Mouse (Mus musculus): ENCODE data around the gene Tctn3.

Tctn3 gene

GRCm38 (mm10) chr19:40611830-40612506 lies at the start of gene Tctn3, which contains the start of gene Entpd1:
Gene Tctn3 (minus strand): TSS chr19:40612233.
Gene Entpd1 (plus strand): TSS chr19:40612366.
- DNase-seq, result peak; percentile 94 to 95

GRCm38 (mm10) chr19:40661108-40661507 lies 49.1 kb upstream of the Tctn3 start:
- peak; percentile 78 to 82 for DNase-seq

- DNase-seq, result peak in 1 of 2 experiments; percentile 17
Measured at GRCm38 (mm10) chr19:40660510-40660909, 48.5 kb upstream of the Tctn3 start.

- DNase-seq, result peak; percentile 37 to 43
Measured at GRCm38 (mm10) chr19:40659651-40660478, 47.8 kb upstream of the Tctn3 start.

- peak in 1 of 2 experiments; percentile 10 for DNase-seq
Measured at GRCm38 (mm10) chr19:40658935-40659334, 46.9 kb upstream of the Tctn3 start.

- DNase-seq, result no peak
Measured at GRCm38 (mm10) chr19:40658281-40658680, 46.2 kb upstream of the Tctn3 start.

- DNase-seq, result no peak
Measured at GRCm38 (mm10) chr19:40656207-40656606, 44.2 kb upstream of the Tctn3 start.

- no peak for DNase-seq
Measured at GRCm38 (mm10) chr19:40650090-40650489, 38.1 kb upstream of the Tctn3 start.

GRCm38 (mm10) chr19:40647319-40648158 lies 35.5 kb upstream of the Tctn3 start:
- DNase-seq, result no peak

GRCm38 (mm10) chr19:40646379-40646778 lies 34.3 kb upstream of the Tctn3 start:
- DNase-seq, result no peak

GRCm38 (mm10) chr19:40643846-40644245 lies 31.8 kb upstream of the Tctn3 start:
- no peak for DNase-seq

GRCm38 (mm10) chr19:40640799-40641198 lies 28.8 kb upstream of the Tctn3 start:
- no peak for DNase-seq

GRCm38 (mm10) chr19:40639729-40640304 lies 27.8 kb upstream of the Tctn3 start:
- no peak for DNase-seq

- DNase-seq, result no peak
Measured at GRCm38 (mm10) chr19:40638582-40638981, 26.5 kb upstream of the Tctn3 start.

GRCm38 (mm10) chr19:40637601-40638000 lies 25.6 kb upstream of the Tctn3 start:
- DNase-seq, result no peak

GRCm38 (mm10) chr19:40637091-40637490 lies 25.1 kb upstream of the Tctn3 start:
- no peak for DNase-seq

GRCm38 (mm10) chr19:40633144-40633543 lies 21.1 kb upstream of the Tctn3 start:
- DNase-seq, result no peak

- no peak for DNase-seq
Measured at GRCm38 (mm10) chr19:40632668-40633067, 20.6 kb upstream of the Tctn3 start.

- DNase-seq, result no peak
Measured at GRCm38 (mm10) chr19:40632193-40632592, 20.2 kb upstream of the Tctn3 start.

- no peak for DNase-seq
Measured at GRCm38 (mm10) chr19:40630606-40631005, 18.6 kb upstream of the Tctn3 start.

- DNase-seq, result no peak
Measured at GRCm38 (mm10) chr19:40630096-40630495, 18.1 kb upstream of the Tctn3 start.

GRCm38 (mm10) chr19:40628950-40629349 lies 16.9 kb upstream of the Tctn3 start:
- DNase-seq, result no peak

- DNase-seq, result no peak
Measured at GRCm38 (mm10) chr19:40625935-40626334, 13.9 kb upstream of the Tctn3 start.
